8 mouse cellular contexts compared by ENCODE assay signal in genomic region chr1:87174006-87174955, GRCm38 (mm10). TPM values are rescaled to one million over a fixed set of nuclear protein-coding genes. Genes with fewer than 3 reads are reported as not detected.
DNase-seq lines count a peak whose midpoint lies in the region; ATAC-seq lines count a peak whose summit lies in the region.

No protein-coding gene starts in this region.

- no peak overlapping the region for H3K4me3 ChIP-seq in intestine, embryonic 15.5 days (replicated peaks)
- H3K4me3 ChIP-seq in limb, embryonic 11.5 days (ENCODE audit: low read depth, low read length): no peak overlapping the region
- H3K4me3 ChIP-seq in midbrain, embryonic 14.5 days (replicated peaks; ENCODE audit: low read depth, low read length): no peak overlapping the region

- DNase-seq in right cerebral cortex, adult 2 months (ENCODE audit: low spot score in 2 of 2): peak; percentile 52
- DNase-seq in right cerebral cortex, postnatal 25 days: no peak
- peak; percentile 77 to 83 for DNase-seq in cerebellum, postnatal 10 days
- peak; percentile 43 to 55 for DNase-seq in gastrocnemius, adult 8-10 months (ENCODE audit: low spot score in 2 of 2)
- DNase-seq in limb, embryonic 11.5 days (ENCODE audit: low spot score): peak; percentile 83
- DNase-seq in midbrain, embryonic 14.5 days: peak; percentile 83
- DNase-seq in testis, postnatal 14 days (ENCODE audit: low spot score): peak; percentile 78

- H3K27ac ChIP-seq in intestine, embryonic 15.5 days: no peak overlapping the region
- H3K27ac ChIP-seq in limb, embryonic 11.5 days (replicated peaks; ENCODE audit: low read depth, low read length): no peak overlapping the region
- H3K27ac ChIP-seq in midbrain, embryonic 14.5 days (replicated peaks; ENCODE audit: low read depth, low read length): no peak overlapping the region

- H3K36me3 ChIP-seq in intestine, embryonic 15.5 days: no peaks in the 10 kb centered on the region
- no peaks in the 10 kb centered on the region for H3K36me3 ChIP-seq in limb, embryonic 11.5 days (ENCODE audit: control insufficient read depth, insufficient read depth, low read length)
- no peaks in the 10 kb centered on the region for H3K36me3 ChIP-seq in midbrain, embryonic 14.5 days (ENCODE audit: control insufficient read depth, insufficient read depth, low read length)

- no peaks in the 10 kb centered on the region for H3K9me3 ChIP-seq in intestine, embryonic 15.5 days
- H3K9me3 ChIP-seq in limb, embryonic 11.5 days (ENCODE audit: control insufficient read depth, low read length): no peaks in the 10 kb centered on the region
- H3K9me3 ChIP-seq in midbrain, embryonic 14.5 days (ENCODE audit: control insufficient read depth, low read length): no peaks in the 10 kb centered on the region

- H3K4me2 ChIP-seq in intestine, embryonic 15.5 days (replicated peaks): peak overlapping the region; percentile 15
- H3K4me2 ChIP-seq in limb, embryonic 11.5 days (ENCODE audit: low read depth, severe bottlenecking): no peak overlapping the region
- no peak overlapping the region for H3K4me2 ChIP-seq in midbrain, embryonic 14.5 days (ENCODE audit: low read length)

- 25% methylated on average over 28 of the region's 28 CpGs for WGBS in intestine, embryonic 15.5 days
- WGBS in limb, embryonic 11.5 days: 23% methylated on average over 28 of the region's 28 CpGs
- 23% methylated on average over 28 of the region's 28 CpGs for WGBS in midbrain, embryonic 14.5 days

- H3K4me1 ChIP-seq in intestine, embryonic 15.5 days (replicated peaks): peaks cover 14% of the 10 kb centered on the region
- H3K4me1 ChIP-seq in limb, embryonic 11.5 days (ENCODE audit: control insufficient read depth, insufficient read depth, low read length): peaks cover 3% of the 10 kb centered on the region; the same call in 1 of the 2 replicates
- H3K4me1 ChIP-seq in midbrain, embryonic 14.5 days (ENCODE audit: control insufficient read depth, insufficient read depth, low read length): peaks cover 39% of the 10 kb centered on the region

- ATAC-seq in intestine, embryonic 15.5 days: peak; percentile 42; the same call in 1 of the 2 replicates
- 0 out of 2 replicates have a peak, but pooled peaks have one; percentile 31 for ATAC-seq in limb, embryonic 11.5 days (ENCODE audit: insufficient number of reproducible peaks, low FRiP score, low TSS enrichment, low read depth)
- no peak for ATAC-seq in midbrain, embryonic 14.5 days (ENCODE audit: low FRiP score, low TSS enrichment)

- peaks cover 30% of the 10 kb centered on the region for H3K27me3 ChIP-seq in intestine, embryonic 15.5 days (replicated peaks)
- H3K27me3 ChIP-seq in limb, embryonic 11.5 days (ENCODE audit: control insufficient read depth, insufficient read depth, low read length): peaks cover 9% of the 10 kb centered on the region
- no peaks in the 10 kb centered on the region for H3K27me3 ChIP-seq in midbrain, embryonic 14.5 days (ENCODE audit: control insufficient read depth, insufficient read depth, low read length)

- H3K9ac ChIP-seq in intestine, embryonic 15.5 days: no peak overlapping the region
- no peak overlapping the region for H3K9ac ChIP-seq in limb, embryonic 11.5 days (ENCODE audit: low read length)
- no peak overlapping the region for H3K9ac ChIP-seq in midbrain, embryonic 14.5 days (replicated peaks; ENCODE audit: low read length)

RNA-seq across cellular contexts. Expression of gene Prss56, which starts 8.8 kb away (rescaled TPM):
- not detected for total RNA-seq in gastrocnemius, adult 8-10 months (2022)
- polyA plus RNA-seq in intestine, embryonic 15.5 days (2015; fragmentation: Nextera tagmentation; extraction: Ambion mirVana): not detected in 2 replicates
- not detected in 2 replicates for polyA plus RNA-seq in limb, embryonic 11.5 days (2014; fragmentation: Nextera tagmentation; extraction: Ambion mirVana)
- 0.32 TPM in 1 of 2 replicates, not detected in the other for polyA plus RNA-seq in midbrain, embryonic 14.5 days (2014; fragmentation: Nextera tagmentation; extraction: Ambion mirVana)

RNA-seq across cellular contexts. Expression of gene Chrnd, which starts 16.1 kb away (rescaled TPM):
- total RNA-seq in gastrocnemius, adult 8-10 months (2022): 1 to 10 TPM; 1.9 to 2.9 (median 2.4) TPM
- not detected in 2 replicates for polyA plus RNA-seq in intestine, embryonic 15.5 days (2015; fragmentation: Nextera tagmentation; extraction: Ambion mirVana)
- polyA plus RNA-seq in limb, embryonic 11.5 days (2014; fragmentation: Nextera tagmentation; extraction: Ambion mirVana): 0.73 and 1.2 TPM in 2 replicates
- polyA plus RNA-seq in midbrain, embryonic 14.5 days (2014; fragmentation: Nextera tagmentation; extraction: Ambion mirVana): not detected in 2 replicates

RNA-seq across cellular contexts. Expression of gene Ecel1, which starts 18.0 kb away (rescaled TPM):
- total RNA-seq in gastrocnemius, adult 8-10 months (2022): not detected
- polyA plus RNA-seq in intestine, embryonic 15.5 days (2015; fragmentation: Nextera tagmentation; extraction: Ambion mirVana): 2.4 and 2.5 TPM in 2 replicates
- polyA plus RNA-seq in limb, embryonic 11.5 days (2014; fragmentation: Nextera tagmentation; extraction: Ambion mirVana): 0.17 and 0.28 TPM in 2 replicates
- 5.1 and 5.3 TPM in 2 replicates for polyA plus RNA-seq in midbrain, embryonic 14.5 days (2014; fragmentation: Nextera tagmentation; extraction: Ambion mirVana)

RNA-seq across cellular contexts. Expression of gene Chrng, which starts 30.2 kb away (rescaled TPM):
- under 1 TPM in 1 of 4 experiments, not detected in 3; 0.13 TPM for total RNA-seq in gastrocnemius, adult 8-10 months (2022)
- polyA plus RNA-seq in intestine, embryonic 15.5 days (2015; fragmentation: Nextera tagmentation; extraction: Ambion mirVana): 0.18 TPM in 1 of 2 replicates, not detected in the other
- 2.9 and 4.1 TPM in 2 replicates for polyA plus RNA-seq in limb, embryonic 11.5 days (2014; fragmentation: Nextera tagmentation; extraction: Ambion mirVana)
- not detected in 2 replicates for polyA plus RNA-seq in midbrain, embryonic 14.5 days (2014; fragmentation: Nextera tagmentation; extraction: Ambion mirVana)

RNA-seq across cellular contexts. Expression of gene Eif4e2, which starts 39.4 kb away (rescaled TPM):
- 10 to 100 TPM; 51.7 to 54.8 (median 53.8) TPM for total RNA-seq in gastrocnemius, adult 8-10 months (2022)
- 169 and 170 TPM in 2 replicates for polyA plus RNA-seq in intestine, embryonic 15.5 days (2015; fragmentation: Nextera tagmentation; extraction: Ambion mirVana)
- 140 and 157 TPM in 2 replicates for polyA plus RNA-seq in limb, embryonic 11.5 days (2014; fragmentation: Nextera tagmentation; extraction: Ambion mirVana)
- 53.5 and 75.5 TPM in 2 replicates for polyA plus RNA-seq in midbrain, embryonic 14.5 days (2014; fragmentation: Nextera tagmentation; extraction: Ambion mirVana)
